Mouse (Mus musculus): ENCODE measurements around the gene Nrtn.

Gene Nrtn

GRCm38 (mm10) chr17:56763741-56764250, 6.5 kb upstream of the Nrtn start:
- in situ Hi-C loops (cut with MboI; ENCODE audit: unreplicated experiment in 2 of 2): loop anchor here in 1 of 2 experiments (5.0 to 10.0 kb wide), 3 partner anchors 46 to 181 kb away; partner anchors contain the start of genes Ndufa11, Ranbp3, Safb and Safb2

GRCm38 (mm10) chr17:56762769-56763731, 5.7 kb upstream of the Nrtn start:
- in situ Hi-C loops (cut with MboI; ENCODE audit: unreplicated experiment in 2 of 2): loop anchor here in 1 of 2 experiments (5.0 to 10.0 kb wide), 3 partner anchors 46 to 181 kb away; partner anchors contain the start of genes Ndufa11, Ranbp3, Safb and Safb2

- in situ Hi-C loops (cut with MboI; ENCODE audit: unreplicated experiment in 2 of 2): loop anchor here in 1 of 2 experiments (5.0 to 10.0 kb wide), 3 partner anchors 45 to 180 kb away; partner anchors contain the start of genes Ndufa11, Ranbp3, Safb and Safb2
Measured at GRCm38 (mm10) chr17:56761991-56762410, 4.7 kb upstream of the Nrtn start.

- in situ Hi-C loops (cut with MboI; ENCODE audit: unreplicated experiment in 2 of 2): loop anchor here in 1 of 2 experiments (5.0 to 10.0 kb wide), 3 partner anchors 44 to 179 kb away; partner anchors contain the start of genes Ndufa11, Ranbp3, Safb and Safb2
Measured at GRCm38 (mm10) chr17:56761077-56761476, 3.7 kb upstream of the Nrtn start.

GRCm38 (mm10) chr17:56759261-56759660, 1.9 kb upstream of the Nrtn start:
- in situ Hi-C loops (cut with MboI; ENCODE audit: unreplicated experiment in 2 of 2): no loop called here

GRCm38 (mm10) chr17:56758132-56758531, 802 bp upstream of the Nrtn start:
- in situ Hi-C loops (cut with MboI; ENCODE audit: unreplicated experiment in 2 of 2): no loop called here

GRCm38 (mm10) chr17:56756703-56757399, 479 bp downstream of the Nrtn start:
- in situ Hi-C loops (cut with MboI; ENCODE audit: unreplicated experiment in 2 of 2): no loop called here

GRCm38 (mm10) chr17:56754271-56755185, 2.8 kb downstream of the Nrtn start:
- in situ Hi-C loops (cut with MboI; ENCODE audit: unreplicated experiment in 2 of 2): no loop called here

GRCm38 (mm10) chr17:56753452-56753851, 3.9 kb downstream of the Nrtn start:
- in situ Hi-C loops (cut with MboI; ENCODE audit: unreplicated experiment in 2 of 2): no loop called here

- in situ Hi-C loops (cut with MboI; ENCODE audit: unreplicated experiment in 2 of 2): no loop called here
Measured at GRCm38 (mm10) chr17:56751404-56752072, 5.8 kb downstream of the Nrtn start.

- in situ Hi-C loops (cut with MboI; ENCODE audit: unreplicated experiment in 2 of 2): no loop called here
Measured at GRCm38 (mm10) chr17:56744173-56744572, 13.2 kb downstream of the Nrtn start.

GRCm38 (mm10) chr17:56740788-56741160, 16.6 kb downstream of the Nrtn start:
- in situ Hi-C loops (cut with MboI; ENCODE audit: unreplicated experiment in 2 of 2): no loop called here

GRCm38 (mm10) chr17:56740118-56740787, 17.1 kb downstream of the Nrtn start:
- in situ Hi-C loops (cut with MboI; ENCODE audit: unreplicated experiment in 2 of 2): no loop called here

- in situ Hi-C loops (cut with MboI; ENCODE audit: unreplicated experiment in 2 of 2): no loop called here
Measured at GRCm38 (mm10) chr17:56738221-56738620, 19.1 kb downstream of the Nrtn start.

GRCm38 (mm10) chr17:56736534-56736933, 20.8 kb downstream of the Nrtn start:
- in situ Hi-C loops (cut with MboI; ENCODE audit: unreplicated experiment in 2 of 2): no loop called here

GRCm38 (mm10) chr17:56729656-56730055, 27.7 kb downstream of the Nrtn start:
- in situ Hi-C loops (cut with MboI; ENCODE audit: unreplicated experiment in 2 of 2): no loop called here

- in situ Hi-C loops (cut with MboI; ENCODE audit: unreplicated experiment in 2 of 2): no loop called here
Measured at GRCm38 (mm10) chr17:56729151-56729550, 28.2 kb downstream of the Nrtn start.

- in situ Hi-C loops (cut with MboI; ENCODE audit: unreplicated experiment in 2 of 2): no loop called here
Measured at GRCm38 (mm10) chr17:56728117-56728516, 29.2 kb downstream of the Nrtn start.

- in situ Hi-C loops (cut with MboI; ENCODE audit: unreplicated experiment in 2 of 2): no loop called here
Measured at GRCm38 (mm10) chr17:56727659-56728058, 29.7 kb downstream of the Nrtn start.
